Mouse (Mus musculus) Patski (cell line): ENCODE results near the gene Ascc1. TPM values are rescaled to one million over a fixed set of nuclear protein-coding genes. Genes with fewer than 3 reads are reported as not detected.
A peak's percentile ranks its signal among the peaks of the same experiment; 100 is the strongest.

Source experiments
- ATAC-seq: fragments of 100-300 bp; one replicate; pipeline ENCODE4 v1.8.0; 2021
- CTCF ChIA-PET: fragments of 350-600 bp; sonication (Branson Sonifier 250); formaldehyde crosslinking; loops from one replicate; lab custom pipeline; 2022; ENCODE audit warnings: inconsistent platforms; lab: Charles Lee
- POLR2A ChIA-PET: fragments of 350-600 bp; sonication (Branson Sonifier 250); formaldehyde crosslinking; loops from one replicate; lab custom pipeline; 2022; ENCODE audit warnings: antibody characterized with exemption, inconsistent platforms; lab: Charles Lee
- DNase-seq: peaks from one replicate; pipeline ENCODE4 v3.0.0-alpha.2; 2011; ENCODE audit warnings: low read depth, low spot score
- H3K27me3 ChIP-seq: fragments of 371-371 bp; one replicate; pipeline ENCODE4 v1.5.1; 2021
- CTCF ChIP-seq: fragments of 100-300 bp; IDR thresholded peaks from one replicate; pipeline ENCODE4 v1.5.1; 2021
- in situ Hi-C: fragments of 300-500 bp; cut with MboI; formaldehyde crosslinking; loops from 3 replicates; pipeline ENCODE4 v1.11.1; 2018; ENCODE audit warnings: low pct_unique_long_range_greater_than_20kb, mixed read lengths
- polyA plus RNA-seq: library from polyadenylated mRNA; unstranded; gene quantifications from one replicate; pipeline ENCODE4 v1.2.3, GENCODE M21; 2021

The Ascc1 gene
- 34.4 TPM for polyA plus RNA-seq

GRCm38 (mm10) chr10:60002673-60003212 is at the start of gene Ascc1, which contains the start of gene Anapc16:
Ascc1 (plus strand) TSS chr10:60002805.
Anapc16 (minus strand) TSS chr10:60003135.
- ATAC-seq: peak; percentile 90

GRCm38 (mm10) chr10:59953564-59954039 is 49.0 kb upstream of the Ascc1 start:
- CTCF ChIA-PET: no interaction called here

More at GRCm38 (mm10) chr10:60002673-60003212, at the start of gene Ascc1, which contains the start of gene Anapc16:
- TF ChIP-seq CTCF: no peak
- peak; percentile 71 for DNase-seq
- no peaks in the 10 kb centered on the region for H3K27me3 ChIP-seq
- CTCF ChIA-PET: interaction anchor here (0.6 to 1.4 kb wide), 2 partner anchors 18 to 108 kb away, joined by 3 read pairs; no protein-coding TSS in a partner anchor
- POLR2A ChIA-PET: interaction anchor here (0.6 to 1.4 kb wide), 6 partner anchors 12 to 108 kb away, joined by 3 to 6 read pairs (median 3); no protein-coding TSS in a partner anchor
- in situ Hi-C loops: no loop called here

DNA sequence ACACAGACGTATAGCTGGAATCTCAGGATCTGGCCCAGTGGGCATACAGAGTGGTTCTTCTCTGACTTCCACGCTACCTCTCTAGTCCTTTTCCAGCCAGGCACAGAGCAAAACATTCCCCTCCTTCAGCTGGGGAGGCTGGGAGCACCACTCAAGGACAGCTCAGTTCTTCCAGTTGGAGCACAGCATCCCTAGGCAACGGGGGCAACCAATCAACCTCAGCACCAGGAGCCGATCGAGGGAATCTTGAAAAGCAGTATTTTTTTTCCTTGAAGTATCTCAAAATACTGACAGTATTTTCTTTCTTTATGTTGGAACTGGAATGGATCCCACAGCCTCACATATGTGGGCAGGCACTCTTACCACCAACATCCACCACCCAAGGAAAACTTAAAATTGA is 45.9 kb upstream of the Ascc1 start:
- ChIA-PET POLR2A (interaction anchor here (1.2 kb wide), 1 partner anchor 11 kb away, joined by 5 read pairs; no protein-coding TSS in a partner anchor), CTCF (interaction anchor here (1.3 kb wide), 1 partner anchor 63 kb away, joined by 5 read pairs; no protein-coding TSS in a partner anchor)
- no peak for ATAC-seq
- TF ChIP-seq CTCF: no peak
- DNase-seq: no peak
- no peaks in the 10 kb centered on the region for H3K27me3 ChIP-seq
- in situ Hi-C loops: no loop called here

More at GRCm38 (mm10) chr10:59953564-59954039, 49.0 kb upstream of the Ascc1 start:
- ATAC-seq: no peak
- H3K27me3 ChIP-seq: no peaks in the 10 kb centered on the region
- in situ Hi-C loops: no loop called here
- TF ChIP-seq CTCF: no peak
- DNase-seq: no peak
- POLR2A ChIA-PET: no interaction called here

- CTCF ChIA-PET: interaction anchor here (1.3 kb wide), 1 partner anchor 63 kb away, joined by 5 read pairs; no protein-coding TSS in a partner anchor
- in situ Hi-C loops: no loop called here
- no peaks in the 10 kb centered on the region for H3K27me3 ChIP-seq
- DNase-seq: no peak
- ATAC-seq: no peak
- POLR2A ChIA-PET: interaction anchor here (0.6 kb wide), 1 partner anchor 17 kb away, joined by 4 read pairs; no protein-coding TSS in a partner anchor
- no peak for TF ChIP-seq CTCF
Measured at GRCm38 (mm10) chr10:59957171-59958149, 45.1 kb upstream of the Ascc1 start.

- ChIA-PET POLR2A (interaction anchor here (0.6 to 1.0 kb wide), 2 partner anchors 16 to 44 kb away, joined by 3 to 4 read pairs; partner anchors contain the start of genes Anapc16 and Ascc1), CTCF (no interaction called here)
- no peak for TF ChIP-seq CTCF
- H3K27me3 ChIP-seq: no peaks in the 10 kb centered on the region
- in situ Hi-C loops: no loop called here
- DNase-seq: no peak
- ATAC-seq: no peak
Measured at GRCm38 (mm10) chr10:59958458-59958857, 44.1 kb upstream of the Ascc1 start.

DNA sequence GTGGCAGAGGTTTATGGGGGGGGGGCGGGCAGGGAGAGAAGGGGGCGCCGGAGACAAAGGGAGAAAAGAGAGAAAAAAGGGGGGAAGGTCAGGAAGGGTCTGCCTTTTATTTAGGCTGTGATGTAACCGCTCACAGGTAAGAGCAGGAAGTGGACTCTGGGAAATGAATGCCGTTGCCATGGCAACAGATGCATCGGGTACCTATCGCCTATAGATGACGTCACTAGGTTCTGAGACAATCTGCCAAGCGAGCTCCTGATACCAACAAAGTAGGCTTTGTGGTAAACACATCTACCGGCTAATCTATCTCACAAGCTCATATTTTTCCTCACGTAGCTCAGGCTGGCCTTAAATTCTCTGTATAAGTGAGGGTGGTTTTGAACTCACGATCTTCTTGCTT is 43.1 kb upstream of the Ascc1 start:
- POLR2A ChIA-PET: interaction anchor here (1.0 kb wide), 1 partner anchor 43 kb away, joined by 3 read pairs; the partner anchor contains the start of genes Anapc16 and Ascc1
- no peaks in the 10 kb centered on the region for H3K27me3 ChIP-seq
- in situ Hi-C loops: no loop called here
- no peak for TF ChIP-seq CTCF
- no peak for ATAC-seq
- CTCF ChIA-PET: no interaction called here
- DNase-seq: no peak

DNA sequence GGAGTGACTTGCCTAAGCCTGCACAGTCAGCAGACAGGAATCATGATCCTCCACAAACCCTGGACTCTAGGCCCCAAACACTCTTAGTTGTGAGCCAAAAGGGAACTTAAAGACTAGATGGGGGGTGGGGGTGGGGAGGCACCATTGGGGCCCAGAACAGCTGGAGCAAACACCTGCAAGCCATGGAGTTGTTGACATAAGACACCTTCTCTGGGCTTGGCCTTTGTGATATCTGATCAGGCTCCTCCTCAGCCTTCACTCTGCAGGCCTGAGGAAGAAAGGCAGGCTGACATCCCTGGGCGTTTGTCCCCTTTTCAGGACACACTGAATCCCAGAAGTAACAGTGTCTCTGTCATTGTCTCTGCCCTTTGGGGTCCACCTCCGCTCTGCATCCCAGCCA is 39.0 kb upstream of the Ascc1 start:
- no peak for DNase-seq
- H3K27me3 ChIP-seq: no peaks in the 10 kb centered on the region
- no peak for TF ChIP-seq CTCF
- CTCF ChIA-PET: interaction anchor here (1.0 kb wide), 1 partner anchor 69 kb away, joined by 5 read pairs; no protein-coding TSS in a partner anchor
- ATAC-seq: no peak
- in situ Hi-C loops: no loop called here
- POLR2A ChIA-PET: interaction anchor here (1.2 kb wide), 1 partner anchor 16 kb away, joined by 3 read pairs; no protein-coding TSS in a partner anchor

GRCm38 (mm10) chr10:59964504-59965361 is 37.9 kb upstream of the Ascc1 start:
- DNase-seq: no peak
- no peaks in the 10 kb centered on the region for H3K27me3 ChIP-seq
- no peak for TF ChIP-seq CTCF
- in situ Hi-C loops: no loop called here
- ChIA-PET POLR2A (interaction anchor here (1.2 kb wide), 2 partner anchors 13 to 15 kb away, joined by 3 to 4 read pairs; partner anchors contain the start of gene Ddit4), CTCF (interaction anchor here (1.5 kb wide), 1 partner anchor 13 kb away, joined by 9 read pairs; no protein-coding TSS in a partner anchor)
- no peak for ATAC-seq

- ChIA-PET POLR2A (interaction anchor here (1.2 kb wide), 1 partner anchor 14 kb away, joined by 4 read pairs; the partner anchor contains the start of gene Ddit4), CTCF (interaction anchor here (1.5 kb wide), 1 partner anchor 12 kb away, joined by 9 read pairs; no protein-coding TSS in a partner anchor)
- in situ Hi-C loops: no loop called here
- TF ChIP-seq CTCF: no peak
- no peak for ATAC-seq
- DNase-seq: no peak
- no peaks in the 10 kb centered on the region for H3K27me3 ChIP-seq
Measured at GRCm38 (mm10) chr10:59965362-59965695, 37.3 kb upstream of the Ascc1 start.
